Mouse (Mus musculus) monocyte, adult 5-6 weeks (primary cell): Measurements from ENCODE around the gene Fgfr2. TPM values are rescaled to one million over a fixed set of nuclear protein-coding genes. Genes with fewer than 3 reads are reported as not detected.

ENCODE experiments used
- ATAC-seq: fragments of 153-309, 156-312 bp; replicated peaks from 2 replicates; pipeline ENCODE4 v1.8.0; 2017; ENCODE audit warnings: mild to moderate bottlenecking; ENCODE audit not compliant: low TSS enrichment, insufficient number of reproducible peaks, severe bottlenecking, poor library complexity, low FRiP score
- total RNA-seq: library from RNA; stranded (forward); fragments of 200-1000, 200-491, 200-594 nt; gene quantifications from 3 replicates; pipeline ENCODE4 v1.2.3, GENCODE M21; 2017

Gene Fgfr2
- total RNA-seq, 1 experiment from 2014 or later: not detected

- no peak for ATAC-seq
Measured at GRCm38 (mm10) chr7:130750752-130751490, 2372.2 kb downstream of the Fgfr2 start.

GRCm38 (mm10) chr7:130749165-130749564, 2374.0 kb downstream of the Fgfr2 start:
- ATAC-seq: no peak

DNA sequence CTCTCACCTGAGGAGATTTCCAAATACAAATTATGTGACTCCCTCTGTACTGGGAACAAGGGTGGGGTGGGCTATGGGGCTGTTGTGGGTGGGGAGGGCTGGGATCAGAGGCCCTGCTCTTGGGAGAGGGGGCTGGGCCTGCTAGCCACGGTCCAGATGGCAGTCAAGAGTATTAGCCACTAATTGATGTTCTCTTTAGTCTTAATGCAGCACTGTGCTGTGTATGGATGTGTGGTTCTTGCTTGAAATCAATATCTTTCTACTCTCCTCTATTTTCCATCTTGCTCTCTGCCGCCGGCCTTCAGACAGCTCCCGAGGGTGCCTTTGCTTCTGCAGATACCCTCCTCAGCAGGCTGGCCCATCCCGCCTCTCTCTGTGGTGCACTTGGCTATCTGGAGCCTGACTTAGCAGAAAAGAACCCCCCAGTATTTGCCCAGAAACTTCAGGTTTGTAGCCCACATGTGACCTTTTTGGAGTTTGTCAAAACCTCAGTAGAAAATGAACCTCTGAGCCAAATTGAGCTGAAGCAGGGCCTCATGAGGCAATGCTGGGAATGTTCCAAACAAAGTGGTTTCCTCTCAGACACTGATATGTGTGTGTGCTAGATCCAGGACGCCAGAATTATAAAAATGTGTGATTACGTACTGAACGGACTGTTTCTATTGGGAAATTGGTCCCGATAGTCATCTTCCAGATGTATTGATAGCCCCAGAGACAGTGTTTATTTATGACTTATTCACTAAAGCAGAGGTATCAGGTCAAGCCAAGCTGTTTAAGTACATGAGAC, 2379.7 kb downstream of the Fgfr2 start:
- ATAC-seq: no peak

DNA sequence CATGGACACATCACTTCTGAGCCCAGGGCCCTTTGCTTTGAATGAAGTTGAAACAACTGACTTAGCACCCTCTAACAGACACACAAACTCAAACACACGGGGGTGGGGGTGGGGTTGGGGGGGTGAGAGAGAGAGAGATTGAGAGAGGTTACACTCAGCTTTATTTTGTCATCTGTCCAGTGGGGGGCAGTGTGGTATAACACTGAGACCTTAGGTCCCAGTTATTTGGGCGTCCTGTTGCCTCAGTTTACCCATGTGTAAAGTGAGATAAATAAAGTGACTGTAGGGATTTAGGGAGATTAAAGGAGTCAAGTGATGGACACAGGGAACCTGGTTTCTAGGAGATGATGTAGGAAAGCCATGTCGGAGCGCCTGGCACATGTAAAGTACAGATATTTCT, 2382.1 kb downstream of the Fgfr2 start:
- no peak for ATAC-seq

- no peak for ATAC-seq
Measured at GRCm38 (mm10) chr7:130734195-130734787, 2388.9 kb downstream of the Fgfr2 start.

- no peak for ATAC-seq
Measured at GRCm38 (mm10) chr7:130733423-130733822, 2389.7 kb downstream of the Fgfr2 start.

DNA sequence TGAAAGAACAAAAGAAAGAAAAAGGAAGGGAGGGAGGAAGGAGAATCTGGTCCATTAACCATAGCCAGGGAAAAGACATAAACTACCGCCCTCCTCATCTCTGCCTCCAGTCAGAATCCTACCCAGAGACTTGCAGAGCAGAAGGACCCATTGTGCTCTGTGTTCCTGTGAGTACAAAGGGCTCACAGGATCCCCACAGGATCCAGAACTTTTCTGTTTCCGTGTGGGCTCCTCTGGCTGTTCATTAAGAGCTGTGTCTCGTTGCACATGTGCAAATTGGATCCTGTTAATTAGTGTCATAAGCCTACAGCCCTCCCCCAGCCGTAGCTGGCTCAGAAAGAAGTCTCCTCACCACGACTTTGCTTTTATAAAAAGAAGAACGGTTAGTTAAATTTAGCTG, 2390.2 kb downstream of the Fgfr2 start:
- no peak for ATAC-seq

DNA sequence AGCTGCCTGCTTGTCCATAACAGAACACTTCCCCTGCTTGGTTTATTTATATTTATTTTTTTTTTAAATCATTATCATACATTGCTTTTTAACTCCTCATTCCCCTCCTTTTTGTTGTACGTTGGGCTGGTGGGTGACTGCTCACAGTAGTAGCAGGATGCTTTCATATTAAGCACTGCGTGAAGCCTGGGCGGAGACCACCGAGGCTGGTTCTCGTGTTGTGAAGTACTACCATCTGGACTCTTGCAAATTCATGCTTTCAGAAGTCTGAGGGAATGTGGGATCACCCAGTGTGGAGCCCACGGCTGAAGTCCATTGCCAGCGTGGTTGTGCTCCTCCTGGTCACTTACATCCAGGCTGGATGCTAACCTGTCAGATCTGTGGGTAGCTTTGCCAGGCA, 2391.4 kb downstream of the Fgfr2 start:
- ATAC-seq: no peak

DNA sequence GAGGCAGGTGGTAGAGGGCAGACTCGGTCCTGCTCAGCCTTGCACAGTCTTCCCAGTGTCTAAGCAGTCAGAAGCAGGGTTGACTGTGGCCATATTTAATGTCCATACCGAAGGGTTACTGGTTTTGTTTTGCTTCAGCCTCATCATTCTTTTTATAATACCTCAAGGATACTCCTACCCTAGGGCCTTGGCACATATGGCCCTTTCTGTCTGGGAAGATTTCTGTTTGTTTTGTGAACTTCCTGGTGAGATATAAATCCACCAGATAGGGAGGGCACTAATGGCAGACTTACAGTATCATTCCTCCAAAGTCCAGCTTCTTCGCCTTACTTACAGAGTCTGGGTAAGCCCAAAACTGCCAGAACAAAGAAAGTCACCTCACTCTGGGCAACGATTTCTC, 2395.6 kb downstream of the Fgfr2 start:
- no peak for ATAC-seq

DNA sequence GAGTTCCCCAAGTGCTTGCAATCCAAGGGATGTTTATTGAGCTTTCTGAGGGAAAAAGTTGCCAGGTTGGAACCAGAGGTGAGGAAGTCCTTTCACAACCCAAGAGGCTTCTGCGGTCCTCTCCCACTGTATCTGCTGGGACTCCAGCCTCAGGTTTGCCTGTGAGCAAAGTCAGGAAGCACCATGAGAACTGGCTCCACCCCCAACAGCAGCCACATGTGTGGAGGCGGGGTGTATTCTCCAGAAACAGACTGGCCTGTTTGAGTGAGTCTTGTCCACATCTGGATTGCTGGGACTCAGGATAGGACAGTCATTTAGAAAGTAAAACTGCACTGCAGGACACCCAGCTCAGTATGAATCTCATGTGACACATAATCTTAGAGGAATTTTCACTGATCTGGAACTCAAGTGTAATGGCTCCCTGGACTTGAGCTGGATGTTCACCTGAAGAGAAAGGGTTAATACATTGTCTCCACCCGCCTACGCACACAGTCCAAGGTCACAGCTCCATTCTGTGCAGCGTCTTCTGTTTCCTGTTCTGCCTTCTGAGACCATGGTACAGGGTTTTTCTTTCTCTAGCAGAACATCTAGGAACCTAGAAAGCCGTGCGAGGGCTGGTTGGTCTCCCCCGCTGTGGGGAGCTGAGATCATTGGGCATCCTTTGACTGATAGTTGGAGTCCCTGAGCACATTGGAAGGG, 2396.3 kb downstream of the Fgfr2 start:
- no peak for ATAC-seq

DNA sequence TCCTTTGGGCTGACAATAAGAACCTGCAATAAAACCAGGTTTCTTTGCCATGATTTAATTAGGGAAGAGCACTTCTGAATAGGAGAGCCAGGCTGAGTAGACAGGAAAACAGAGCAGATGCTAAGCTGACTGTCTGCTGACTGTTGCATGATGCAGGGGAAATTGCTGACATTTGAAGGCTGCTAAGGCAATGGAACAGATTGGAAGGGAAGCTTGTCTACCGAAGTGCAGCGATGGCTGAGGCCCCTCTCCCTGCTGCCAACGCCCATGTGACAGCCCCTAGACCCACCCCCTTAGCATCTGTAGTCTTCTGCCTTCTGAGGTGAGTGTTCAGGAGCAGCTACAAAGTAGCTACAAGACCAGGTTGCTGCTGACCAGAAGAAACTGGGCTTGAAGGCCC, 2397.0 kb downstream of the Fgfr2 start:
- no peak for ATAC-seq

GRCm38 (mm10) chr7:130720646-130721335, 2402.4 kb downstream of the Fgfr2 start:
- no peak; the same call in 1 of the 2 replicates for ATAC-seq

DNA sequence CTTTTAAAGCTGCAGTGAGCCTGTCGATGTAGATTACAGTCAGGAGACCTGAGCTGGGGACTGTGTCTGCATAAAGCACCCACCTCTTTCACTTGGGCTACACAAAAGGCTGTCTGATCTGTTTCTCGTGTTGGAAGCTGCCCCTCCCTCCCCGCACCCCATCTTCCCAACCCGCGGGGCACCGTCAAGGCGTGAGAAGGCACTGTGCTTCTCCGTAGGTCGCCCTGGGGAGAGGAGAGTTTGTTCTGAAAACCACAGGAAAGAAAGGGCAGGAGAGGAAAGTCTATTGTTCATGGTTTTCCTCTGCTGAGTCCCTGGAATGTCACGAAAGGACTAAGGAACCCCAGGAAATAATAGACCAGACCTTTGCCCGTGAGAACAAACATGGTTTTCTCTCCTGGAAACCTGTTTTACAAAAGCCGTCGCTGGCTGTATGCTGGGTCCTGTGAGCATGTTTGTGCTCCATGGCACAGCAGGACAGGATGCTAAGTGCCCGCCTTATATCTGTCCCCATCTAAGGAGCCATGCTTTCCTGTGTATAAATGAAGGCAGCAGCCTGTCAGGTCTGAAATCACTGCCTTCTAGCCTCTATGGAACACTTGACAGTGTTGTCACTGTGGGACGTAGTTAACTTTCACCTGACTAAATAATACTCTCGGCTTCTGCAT, 2403.1 kb downstream of the Fgfr2 start:
- ATAC-seq: no peak

GRCm38 (mm10) chr7:130716989-130717388, 2406.2 kb downstream of the Fgfr2 start:
- ATAC-seq: no peak

DNA sequence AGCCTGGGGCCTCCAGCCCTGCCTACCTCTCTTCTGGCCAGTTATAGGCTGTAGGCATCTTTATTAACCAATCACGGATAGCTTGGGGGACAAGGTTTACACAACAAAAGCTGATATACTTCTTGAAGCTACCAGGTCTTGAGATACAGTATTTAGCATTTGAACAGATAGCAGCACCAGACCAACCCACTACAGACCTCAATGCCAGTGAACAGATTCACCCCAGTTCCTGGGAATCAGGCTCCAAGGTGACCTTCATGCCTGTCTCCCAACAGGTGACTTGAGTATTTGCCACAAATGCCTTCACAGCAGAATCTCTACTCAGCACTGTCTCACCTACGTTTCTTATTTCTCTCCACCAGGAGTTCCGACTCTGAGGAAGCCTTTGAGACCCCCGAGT, 2406.8 kb downstream of the Fgfr2 start:
- ATAC-seq: no peak

- no peak for ATAC-seq
Measured at GRCm38 (mm10) chr7:130715467-130715866, 2407.7 kb downstream of the Fgfr2 start.

GRCm38 (mm10) chr7:130713319-130713718, 2409.8 kb downstream of the Fgfr2 start:
- no peak for ATAC-seq

DNA sequence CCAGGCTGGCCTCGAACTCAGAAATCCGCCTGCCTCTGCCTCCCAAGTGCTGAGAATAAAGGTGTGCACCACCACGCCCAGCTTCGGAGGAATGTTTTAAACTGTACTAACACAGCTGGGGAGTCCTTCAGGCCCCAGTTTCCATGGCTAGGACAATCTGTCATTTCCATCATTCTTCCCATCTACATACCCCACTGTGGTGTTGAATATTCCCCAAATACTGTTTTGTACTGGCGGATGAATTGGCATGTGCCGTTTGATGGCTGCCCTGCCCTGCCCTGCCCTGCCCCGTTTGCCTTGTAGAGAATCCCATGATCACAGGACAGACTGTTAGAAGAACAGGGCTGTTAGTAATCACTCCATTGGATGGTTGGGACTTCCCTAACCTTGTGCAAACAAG, 2411.3 kb downstream of the Fgfr2 start:
- no peak for ATAC-seq
